Mouse (Mus musculus) forebrain, embryonic 16.5 days (tissue): Measurements from ENCODE around the gene Prpf31. TPM values are rescaled to one million over a fixed set of nuclear protein-coding genes. Genes with fewer than 3 reads are reported as not detected.
"Not testable (repeated sequence)": the region's sequence is repeated elsewhere in the genome, so short reads cannot be mapped to it uniquely, and the experiment has no call there.

ENCODE experiments used
- ATAC-seq: fragments of 200-750 bp; cut with Nextera tagmentation; 2 replicates; pipeline ENCODE4 v1.8.0; 2017; ENCODE audit warnings: mild to moderate bottlenecking, moderate library complexity
- H3K27ac ChIP-seq: fragments of 300-500 bp; sonication (generic); 2 replicates; pipeline ENCODE4 v1.5.1; 2014; ENCODE audit warnings: low read length, control low read depth
- H3K27me3 ChIP-seq: fragments of 300-500 bp; sonication (generic); replicated peaks from 2 replicates; pipeline ENCODE4 v1.6.1; 2014; ENCODE audit warnings: low read length; ENCODE audit not compliant: control insufficient read depth, insufficient read depth
- H3K36me3 ChIP-seq: fragments of 300-500 bp; sonication (generic); 2 replicates; pipeline ENCODE4 v1.6.1; 2014; ENCODE audit not compliant: control insufficient read depth, insufficient read depth
- H3K4me1 ChIP-seq: fragments of 300-500 bp; sonication (generic); replicated peaks from 2 replicates; pipeline ENCODE4 v1.6.1; 2014; ENCODE audit warnings: low read length; ENCODE audit not compliant: control insufficient read depth, insufficient read depth
- H3K4me2 ChIP-seq: fragments of 300-500 bp; sonication (generic); 2 replicates; pipeline ENCODE4 v1.6.1; 2014; ENCODE audit warnings: mild to moderate bottlenecking, low read length, control low read depth
- H3K4me3 ChIP-seq: fragments of 300-500 bp; sonication (generic); replicated peaks from 2 replicates; pipeline ENCODE4 v1.5.1; 2014; ENCODE audit warnings: mild to moderate bottlenecking, low read length, control low read depth
- H3K9ac ChIP-seq: fragments of 300-500 bp; sonication (generic); replicated peaks from 2 replicates; pipeline ENCODE4 v1.6.1; 2014; ENCODE audit warnings: low read depth, low read length, control low read depth
- H3K9me3 ChIP-seq: fragments of 300-500 bp; sonication (generic); 2 replicates; pipeline ENCODE4 v1.6.1; 2016; ENCODE audit warnings: low read length; ENCODE audit not compliant: control insufficient read depth
- WGBS: fragments of 180-500 bp; shearing (Covaris S2); extraction: QIAGEN DNeasy Blood & Tissue Kit; methylation state at CpG from one replicate; pipeline ENCODE4 v1.1.7; 2014; 5-methylcytosine and 5-hydroxymethylcytosine counted together
- polyA plus RNA-seq: library from polyadenylated mRNA; unstranded; fragments of >200 nt; fragmentation: Nextera tagmentation; extraction: Ambion mirVana; gene quantifications from 2 replicates; pipeline ENCODE4 v1.2.1, GENCODE M21; 2015

The Prpf31 gene
- polyA plus RNA-seq, 1 experiment from 2014 or later = 109 TPM

- Histone ChIP-seq H3K4me2 (no peak overlapping the region), H3K4me1 (no peaks in the 10 kb centered on the region), H3K9ac (no peak overlapping the region), H3K4me3 (no peak overlapping the region), H3K27ac (no peak overlapping the region), H3K27me3 (no peaks in the 10 kb centered on the region), H3K9me3 (no peaks in the 10 kb centered on the region), H3K36me3 (no peaks in the 10 kb centered on the region)
- WGBS = 17% methylated on average over 9 of the region's 9 CpGs
- no peak for ATAC-seq
Observed at GRCm38 (mm10) chr7:3595146-3595545, 34.6 kb upstream of the Prpf31 start.

DNA sequence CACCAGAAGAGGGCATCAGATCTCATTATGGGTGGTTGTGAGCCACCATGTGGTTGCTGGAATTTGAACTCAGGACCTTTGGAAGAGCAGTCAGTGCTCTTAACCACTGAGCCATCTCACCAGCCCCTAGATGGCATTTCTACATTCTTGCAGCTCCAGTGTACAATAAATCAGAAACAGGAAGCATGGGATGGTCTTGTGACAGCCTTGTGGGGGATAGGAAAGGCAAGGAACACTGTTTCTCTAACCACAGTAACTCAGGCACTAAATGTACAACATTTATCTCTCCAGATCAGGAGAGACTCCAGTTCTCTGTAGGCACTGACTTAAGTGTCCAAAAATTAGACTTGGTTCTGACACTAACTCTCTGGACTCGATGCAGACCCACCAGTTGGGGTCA is 32.0 kb upstream of the Prpf31 start:
- not testable (repeated sequence) for H3K36me3 ChIP-seq

GRCm38 (mm10) chr7:3601119-3601518 is 28.7 kb upstream of the Prpf31 start:
- H3K9ac ChIP-seq = no peak overlapping the region
- peak; percentile 49 for ATAC-seq
- no peak overlapping the region for H3K4me2 ChIP-seq
- WGBS = 8% methylated on average over 4 of the region's 4 CpGs
- no peaks in the 10 kb centered on the region for H3K27me3 ChIP-seq
- no peak overlapping the region for H3K4me3 ChIP-seq
- H3K9me3 ChIP-seq = no peaks in the 10 kb centered on the region
- no peaks in the 10 kb centered on the region for H3K36me3 ChIP-seq
- H3K27ac ChIP-seq = no peak overlapping the region
- H3K4me1 ChIP-seq = no peaks in the 10 kb centered on the region

More for the DNA sequence above, 32.0 kb upstream of the Prpf31 start:
- not testable (repeated sequence) for H3K4me1 ChIP-seq, H3K9ac ChIP-seq, H3K4me2 ChIP-seq, ATAC-seq, H3K27me3 ChIP-seq, H3K9me3 ChIP-seq, H3K4me3 ChIP-seq, H3K27ac ChIP-seq
- WGBS = 62% methylated on average over 1 of the region's 1 CpGs

- Histone ChIP-seq H3K27ac (no peak overlapping the region), H3K4me2 (no peak overlapping the region), H3K36me3 (no peaks in the 10 kb centered on the region), H3K9me3 (no peaks in the 10 kb centered on the region), H3K27me3 (no peaks in the 10 kb centered on the region), H3K9ac (no peak overlapping the region), H3K4me1 (no peaks in the 10 kb centered on the region), H3K4me3 (no peak overlapping the region)
- ATAC-seq = no peak
- WGBS = 20% methylated on average over 2 of the region's 2 CpGs
Observed at GRCm38 (mm10) chr7:3606798-3607197, 23.0 kb upstream of the Prpf31 start.

GRCm38 (mm10) chr7:3607391-3607790 is 22.4 kb upstream of the Prpf31 start:
- H3K27ac ChIP-seq = no peak overlapping the region
- H3K4me3 ChIP-seq = no peak overlapping the region
- H3K9ac ChIP-seq = no peak overlapping the region
- H3K4me2 ChIP-seq = no peak overlapping the region
- WGBS = 85% methylated on average over 6 of the region's 6 CpGs
- H3K36me3 ChIP-seq = no peaks in the 10 kb centered on the region
- H3K27me3 ChIP-seq = no peaks in the 10 kb centered on the region
- H3K9me3 ChIP-seq = no peaks in the 10 kb centered on the region
- no peaks in the 10 kb centered on the region for H3K4me1 ChIP-seq
- ATAC-seq = no peak

DNA sequence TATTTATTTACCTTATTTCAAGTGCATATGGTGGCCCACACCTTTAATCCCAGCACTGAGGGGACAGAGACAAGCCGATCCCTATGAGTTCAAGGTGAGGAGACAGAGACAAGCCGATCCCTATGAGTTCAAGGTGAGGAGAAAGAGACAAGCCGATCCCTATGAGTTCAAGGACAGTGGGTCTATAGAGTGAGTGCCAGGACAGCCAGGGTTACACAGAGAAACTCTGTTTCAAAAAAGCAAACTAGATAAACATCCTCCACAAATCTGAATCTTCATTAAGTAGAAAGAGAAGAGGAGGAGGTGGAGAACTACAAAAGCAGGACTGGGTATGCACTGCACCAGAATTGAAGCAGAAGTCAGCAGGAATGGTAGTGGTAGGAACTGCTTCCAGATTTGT is 21.1 kb upstream of the Prpf31 start:
- Histone ChIP-seq H3K27me3 (no peaks in the 10 kb centered on the region), H3K4me2 (no peak overlapping the region), H3K4me3 (no peak overlapping the region), H3K27ac (no peak overlapping the region), H3K9ac (no peak overlapping the region), H3K36me3 (no peaks in the 10 kb centered on the region), H3K9me3 (no peaks in the 10 kb centered on the region), H3K4me1 (no peaks in the 10 kb centered on the region)
- no peak for ATAC-seq
- 96% methylated on average over 3 of the region's 3 CpGs for WGBS

DNA sequence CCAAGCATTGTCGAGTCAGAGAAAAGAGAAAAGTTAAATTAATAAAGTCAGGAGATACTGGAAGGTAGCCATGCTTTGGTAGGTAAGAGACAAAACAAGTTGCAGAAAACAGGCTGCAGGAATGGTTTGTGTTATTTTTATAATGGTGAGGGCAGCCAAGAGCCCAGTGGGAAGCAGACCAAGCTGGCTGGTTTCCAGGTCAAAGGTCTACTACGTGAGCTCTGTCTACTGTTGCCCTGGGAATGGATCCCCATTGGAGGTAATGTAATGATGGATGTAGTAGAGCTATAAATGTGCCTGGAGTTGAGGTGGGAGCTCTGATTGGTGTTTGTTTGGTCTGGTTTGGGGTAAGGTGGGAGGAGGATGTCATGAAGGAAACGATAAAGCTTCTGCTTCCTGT is 20.7 kb upstream of the Prpf31 start:
- Histone ChIP-seq H3K9me3 (no peaks in the 10 kb centered on the region), H3K27ac (no peak overlapping the region), H3K4me2 (no peak overlapping the region), H3K9ac (no peak overlapping the region), H3K27me3 (no peaks in the 10 kb centered on the region), H3K4me3 (no peak overlapping the region), H3K36me3 (no peaks in the 10 kb centered on the region), H3K4me1 (no peaks in the 10 kb centered on the region)
- no peak for ATAC-seq
- 72% methylated on average over 3 of the region's 3 CpGs for WGBS

- Histone ChIP-seq H3K9me3 (no peaks in the 10 kb centered on the region), H3K4me1 (no peaks in the 10 kb centered on the region), H3K4me3 (no peak overlapping the region), H3K27ac (no peak overlapping the region), H3K27me3 (no peaks in the 10 kb centered on the region), H3K36me3 (no peaks in the 10 kb centered on the region), H3K9ac (no peak overlapping the region), H3K4me2 (no peak overlapping the region)
- WGBS = 87% methylated on average over 3 of the region's 3 CpGs
- no peak for ATAC-seq
Observed at GRCm38 (mm10) chr7:3610437-3610836, 19.3 kb upstream of the Prpf31 start.

GRCm38 (mm10) chr7:3611006-3611405 is 18.8 kb upstream of the Prpf31 start:
- Histone ChIP-seq H3K36me3 (no peaks in the 10 kb centered on the region), H3K4me1 (no peaks in the 10 kb centered on the region), H3K27me3 (no peaks in the 10 kb centered on the region), H3K9me3 (no peaks in the 10 kb centered on the region), H3K27ac (no peak overlapping the region), H3K4me2 (no peak overlapping the region), H3K9ac (no peak overlapping the region), H3K4me3 (no peak overlapping the region)
- WGBS = 92% methylated on average over 13 of the region's 13 CpGs
- no peak for ATAC-seq

DNA sequence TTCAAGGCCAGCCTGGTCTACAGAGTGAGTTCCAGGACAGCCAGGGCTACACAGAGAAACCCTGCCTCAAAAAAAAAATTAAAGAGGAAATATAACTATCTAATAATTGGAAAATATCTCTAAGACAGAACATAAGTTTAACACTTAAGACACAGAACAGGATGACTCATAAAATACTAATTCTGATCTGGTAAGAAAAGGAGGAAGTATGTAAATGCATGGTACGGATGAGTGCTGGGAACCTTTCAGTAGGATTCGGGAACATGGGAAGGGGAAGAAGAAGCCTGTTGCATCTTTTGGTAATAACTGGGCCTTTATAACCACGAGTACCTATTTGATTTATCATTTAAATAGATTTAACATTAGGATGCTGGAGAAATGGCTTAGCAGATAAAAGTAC is 15.8 kb upstream of the Prpf31 start:
- H3K27ac ChIP-seq = no peak overlapping the region
- ATAC-seq = no peak
- H3K4me1 ChIP-seq = peaks cover 6% of the 10 kb centered on the region
- H3K27me3 ChIP-seq = no peaks in the 10 kb centered on the region
- no peaks in the 10 kb centered on the region for H3K9me3 ChIP-seq
- no peak overlapping the region for H3K9ac ChIP-seq
- H3K4me2 ChIP-seq = no peak overlapping the region
- WGBS = 84% methylated on average over 3 of the region's 3 CpGs
- no peak overlapping the region for H3K4me3 ChIP-seq
- no peaks in the 10 kb centered on the region for H3K36me3 ChIP-seq
